Mouse (Mus musculus): ENCODE results near the gene Smad3.

GRCm38 (mm10) chr9:63755671-63756543 is 1.9 kb downstream of the Smad3 start:
- no peak for TF ChIP-seq CTCF (IDR thresholded peaks at IDR 0.05; ENCODE audit: insufficient read depth, low read length)
- TF ChIP-seq POLR2A (IDR thresholded peaks at IDR 0.05; ENCODE audit: borderline replicate concordance, extremely low read depth, low read depth, low read length), result no peak
